Mouse (Mus musculus) heart, postnatal 0 days (tissue): Measurements from ENCODE around the gene Zscan5b.

Experiments
- CTCF ChIP-seq: IDR thresholded peaks from 2 replicates; pipeline ENCODE4 v1.5.1; 2016; ENCODE audit warnings: antibody characterized with exemption, control low read depth, low read depth
- EP300 ChIP-seq: IDR thresholded peaks from 2 replicates; pipeline ENCODE4 v1.6.1; 2016; ENCODE audit warnings: antibody characterized with exemption, low read depth

DNA sequence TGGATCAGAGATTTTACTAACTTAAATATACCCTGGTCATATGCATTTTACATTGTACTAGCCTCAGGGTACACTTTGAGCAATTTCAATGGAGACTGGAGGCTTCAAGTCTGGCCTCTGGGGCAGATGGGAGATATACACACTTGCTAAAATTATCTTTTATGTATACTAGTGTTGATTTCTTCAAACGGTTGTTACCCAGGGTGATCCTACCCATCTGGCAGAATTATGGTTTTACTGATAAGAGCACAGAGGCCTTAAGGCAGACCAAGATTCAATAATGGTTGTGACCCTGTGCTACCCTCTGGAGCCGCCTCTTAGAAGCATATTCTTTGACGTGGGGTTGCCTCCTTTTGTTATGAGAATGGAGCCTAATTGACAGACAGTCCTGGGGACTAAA, 55.8 kb downstream of the Zscan5b start:
- TF ChIP-seq EP300 (no peak), CTCF (no peak)
